Mouse (Mus musculus) neural tube, embryonic 12.5 days (tissue): ENCODE measurements around the gene Wdr44. TPM values are rescaled to one million over a fixed set of nuclear protein-coding genes. Genes with fewer than 3 reads are reported as not detected.
"Not testable (repeated sequence)": the region's sequence is repeated elsewhere in the genome, so short reads cannot be mapped to it uniquely, and the experiment has no call there.

Source experiments
- ATAC-seq: fragments of 200-750 bp; cut with Nextera tagmentation; 2 replicates; pipeline ENCODE4 v1.8.0; 2017; ENCODE audit warnings: low read depth, mild to moderate bottlenecking, moderate TSS enrichment, moderate library complexity; ENCODE audit not compliant: low FRiP score
- H3K27ac ChIP-seq: fragments of 300-500 bp; sonication (generic); 2 replicates; pipeline ENCODE4 v1.5.1; 2016
- H3K27me3 ChIP-seq: fragments of 300-500 bp; sonication (generic); replicated peaks from 2 replicates; pipeline ENCODE4 v1.6.1; 2016; ENCODE audit warnings: mild to moderate bottlenecking
- H3K36me3 ChIP-seq: fragments of 300-500 bp; sonication (generic); 2 replicates; pipeline ENCODE4 v1.6.1; 2016; ENCODE audit warnings: mild to moderate bottlenecking
- H3K4me1 ChIP-seq: fragments of 300-500 bp; sonication (generic); 2 replicates; pipeline ENCODE4 v1.6.1; 2016
- H3K4me2 ChIP-seq: fragments of 300-500 bp; sonication (generic); replicated peaks from 2 replicates; pipeline ENCODE4 v1.6.1; 2016; ENCODE audit warnings: mild to moderate bottlenecking
- H3K4me3 ChIP-seq: fragments of 300-500 bp; sonication (generic); 2 replicates; pipeline ENCODE4 v1.5.1; 2016
- H3K9ac ChIP-seq: fragments of 300-500 bp; sonication (generic); 2 replicates; pipeline ENCODE4 v1.6.1; 2016; ENCODE audit warnings: mild to moderate bottlenecking
- H3K9me3 ChIP-seq: fragments of 300-500 bp; sonication (generic); 2 replicates; pipeline ENCODE4 v1.6.1; 2016; ENCODE audit warnings: mild to moderate bottlenecking
- WGBS: fragments of 180-500 bp; shearing (Covaris S2); methylation state at CpG from one replicate; pipeline ENCODE4 v1.1.7; 2016; 5-methylcytosine and 5-hydroxymethylcytosine counted together
- polyA plus RNA-seq: library from polyadenylated mRNA; unstranded; fragments of >200 nt; fragmentation: Nextera tagmentation; extraction: Ambion mirVana; gene quantifications from 2 replicates; pipeline ENCODE4 v1.2.1, GENCODE M21; 2016

Gene Wdr44
- polyA plus RNA-seq, 1 experiment from 2014 or later: 11.9 TPM

GRCm38 (mm10) chrX:23699023-23699422, 6.2 kb downstream of the Wdr44 start:
- Histone ChIP-seq H3K27ac (no peak overlapping the region), H3K36me3 (no peaks in the 10 kb centered on the region), H3K4me3 (no peak overlapping the region), H3K4me1 (no peaks in the 10 kb centered on the region), H3K9ac (no peak overlapping the region), H3K9me3 (no peaks in the 10 kb centered on the region), H3K27me3 (no peaks in the 10 kb centered on the region), H3K4me2 (no peak overlapping the region)
- 96% methylated on average over 1 of the region's 1 CpGs for WGBS
- no peak for ATAC-seq

GRCm38 (mm10) chrX:23717247-23717646, 24.4 kb downstream of the Wdr44 start:
- WGBS: 91% methylated on average over 1 of the region's 1 CpGs
- no peak overlapping the region for H3K4me3 ChIP-seq
- no peaks in the 10 kb centered on the region for H3K4me1 ChIP-seq
- no peaks in the 10 kb centered on the region for H3K36me3 ChIP-seq
- H3K27me3 ChIP-seq: no peaks in the 10 kb centered on the region
- H3K4me2 ChIP-seq: no peak overlapping the region
- no peak for ATAC-seq
- H3K9ac ChIP-seq: no peak overlapping the region
- H3K27ac ChIP-seq: no peak overlapping the region
- H3K9me3 ChIP-seq: no peaks in the 10 kb centered on the region

GRCm38 (mm10) chrX:23727463-23727862, 34.6 kb downstream of the Wdr44 start:
- Histone ChIP-seq H3K36me3 (no peaks in the 10 kb centered on the region), H3K27me3 (no peaks in the 10 kb centered on the region), H3K9ac (no peak overlapping the region), H3K4me3 (no peak overlapping the region), H3K27ac (no peak overlapping the region), H3K4me1 (no peaks in the 10 kb centered on the region), H3K9me3 (no peaks in the 10 kb centered on the region), H3K4me2 (no peak overlapping the region)
- ATAC-seq: no peak
- WGBS: 70% methylated on average over 1 of the region's 1 CpGs

GRCm38 (mm10) chrX:23754671-23755070, 61.8 kb downstream of the Wdr44 start:
- no peaks in the 10 kb centered on the region for H3K27me3 ChIP-seq
- H3K4me2 ChIP-seq: no peak overlapping the region
- no peak for ATAC-seq
- H3K9ac ChIP-seq: no peak overlapping the region
- WGBS: 91% methylated on average over 1 of the region's 1 CpGs
- H3K4me3 ChIP-seq: no peak overlapping the region
- no peaks in the 10 kb centered on the region for H3K36me3 ChIP-seq
- H3K4me1 ChIP-seq: no peaks in the 10 kb centered on the region
- H3K27ac ChIP-seq: no peak overlapping the region
- H3K9me3 ChIP-seq: no peaks in the 10 kb centered on the region

GRCm38 (mm10) chrX:23767849-23768248, 75.0 kb downstream of the Wdr44 start:
- Histone ChIP-seq H3K4me1 (no peaks in the 10 kb centered on the region), H3K9me3 (no peaks in the 10 kb centered on the region), H3K27me3 (no peaks in the 10 kb centered on the region), H3K27ac (no peak overlapping the region), H3K36me3 (no peaks in the 10 kb centered on the region), H3K4me2 (no peak overlapping the region), H3K4me3 (no peak overlapping the region), H3K9ac (no peak overlapping the region)
- WGBS: 81% methylated on average over 1 of the region's 1 CpGs
- ATAC-seq: no peak

DNA sequence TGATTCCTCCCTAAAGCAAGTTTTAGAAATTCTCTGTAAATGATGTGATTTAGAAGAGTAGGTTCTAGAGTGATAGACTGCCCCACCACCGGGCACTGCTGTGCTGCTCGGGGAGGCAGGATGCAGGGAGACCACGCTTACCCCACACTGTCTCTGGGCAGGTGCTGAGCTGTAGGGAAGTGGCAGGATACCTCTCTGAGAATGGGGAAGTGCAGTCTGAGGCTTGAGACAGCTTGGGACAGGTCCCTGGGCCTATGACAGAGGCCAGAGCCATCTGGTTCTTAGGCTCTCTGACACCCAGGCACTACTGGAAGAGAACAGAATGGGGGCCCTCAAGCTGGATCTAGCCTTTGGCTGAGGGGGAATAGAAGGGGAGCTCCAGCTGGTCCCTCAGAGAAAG, 114.3 kb downstream of the Wdr44 start:
- no peak overlapping the region for H3K27ac ChIP-seq
- no peaks in the 10 kb centered on the region for H3K4me1 ChIP-seq
- no peaks in the 10 kb centered on the region for H3K27me3 ChIP-seq
- H3K9ac ChIP-seq: no peak overlapping the region
- no peak for ATAC-seq
- 90% methylated on average over 3 of the region's 3 CpGs for WGBS
- no peaks in the 10 kb centered on the region for H3K9me3 ChIP-seq
- H3K4me3 ChIP-seq: no peak overlapping the region
- no peaks in the 10 kb centered on the region for H3K36me3 ChIP-seq
- H3K4me2 ChIP-seq: no peak overlapping the region

- H3K4me1 ChIP-seq: no peaks in the 10 kb centered on the region
- H3K4me3 ChIP-seq: no peak overlapping the region
- H3K9ac ChIP-seq: no peak overlapping the region
- H3K9me3 ChIP-seq: no peaks in the 10 kb centered on the region
- 87% methylated on average over 2 of the region's 2 CpGs for WGBS
- ATAC-seq: no peak
- H3K36me3 ChIP-seq: no peaks in the 10 kb centered on the region
- no peaks in the 10 kb centered on the region for H3K27me3 ChIP-seq
- no peak overlapping the region for H3K27ac ChIP-seq
- no peak overlapping the region for H3K4me2 ChIP-seq
These were observed 117.5 kb downstream of the Wdr44 start for GRCm38 (mm10) chrX:23810365-23810764.

DNA sequence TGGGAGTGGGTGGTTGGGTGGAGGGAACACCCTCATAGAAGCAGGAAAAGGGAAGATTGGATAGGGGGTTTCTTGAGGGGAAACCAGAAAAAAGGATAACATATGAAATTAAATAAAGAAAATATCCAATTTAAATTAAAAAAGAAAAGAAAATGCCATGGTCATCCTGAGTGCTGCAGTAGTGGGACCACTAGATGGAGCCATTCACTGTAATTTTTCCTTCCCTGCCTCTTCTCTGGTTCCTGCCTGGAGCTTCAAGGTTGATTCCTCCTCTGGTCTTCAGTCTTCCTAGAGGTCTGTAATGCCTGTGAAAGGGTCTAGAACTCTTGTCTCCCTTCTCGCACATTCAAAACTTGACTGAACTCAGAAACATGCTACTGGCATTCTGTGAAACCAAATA, 120.4 kb downstream of the Wdr44 start:
- not testable (repeated sequence) for H3K36me3 ChIP-seq, H3K27me3 ChIP-seq, H3K9ac ChIP-seq, H3K4me3 ChIP-seq, H3K4me2 ChIP-seq, H3K4me1 ChIP-seq, H3K27ac ChIP-seq, H3K9me3 ChIP-seq, ATAC-seq
- 76% methylated on average over 1 of the region's 1 CpGs for WGBS

GRCm38 (mm10) chrX:23822885-23823284, 130.0 kb downstream of the Wdr44 start:
- ATAC-seq, H3K27ac ChIP-seq, H3K4me2 ChIP-seq, H3K27me3 ChIP-seq, H3K9ac ChIP-seq, H3K4me3 ChIP-seq, H3K9me3 ChIP-seq, H3K36me3 ChIP-seq, H3K4me1 ChIP-seq: not testable (repeated sequence)
- 85% methylated on average over 6 of the region's 6 CpGs for WGBS

DNA sequence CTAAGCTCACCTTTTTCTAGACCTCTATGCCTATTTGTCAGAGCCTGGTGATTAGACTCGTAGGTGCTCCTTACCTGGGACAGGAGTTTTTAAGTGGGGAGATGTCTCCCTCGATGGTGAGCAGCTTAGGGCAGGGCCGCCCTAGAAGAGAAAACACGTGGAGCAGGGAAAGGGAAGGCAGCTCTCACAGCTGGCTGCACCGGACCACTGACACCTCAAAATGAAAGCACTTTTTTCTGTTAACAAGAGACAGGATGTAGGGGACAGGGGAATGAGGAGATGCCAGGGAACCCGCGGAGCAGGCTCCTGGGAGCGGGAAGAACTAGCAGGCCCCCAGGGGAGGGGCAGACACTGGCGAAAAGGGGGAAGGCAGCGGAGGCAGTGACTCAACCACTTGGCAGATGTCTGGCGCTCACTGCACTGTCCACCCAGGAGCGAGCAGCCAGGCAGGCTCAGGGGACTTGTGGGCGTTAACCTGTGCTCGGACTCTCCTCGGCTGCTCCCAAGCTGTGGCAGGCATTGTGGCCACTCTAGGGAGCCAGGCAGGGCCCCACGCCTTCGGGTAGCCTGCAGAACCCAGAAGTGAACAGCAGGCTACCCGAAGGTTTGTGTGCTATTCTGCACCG, 130.7 kb downstream of the Wdr44 start:
- Histone ChIP-seq H3K27ac (no peak overlapping the region), H3K4me1 (no peaks in the 10 kb centered on the region), H3K4me2 (no peak overlapping the region), H3K9me3 (0 out of 2 replicates have a peak, but pooled peaks cover 4% of the 10 kb centered on the region), H3K27me3 (no peaks in the 10 kb centered on the region), H3K4me3 (no peak overlapping the region), H3K36me3 (no peaks in the 10 kb centered on the region), H3K9ac (no peak overlapping the region)
- no peak for ATAC-seq
- 65% methylated on average over 19 of the region's 19 CpGs for WGBS

DNA sequence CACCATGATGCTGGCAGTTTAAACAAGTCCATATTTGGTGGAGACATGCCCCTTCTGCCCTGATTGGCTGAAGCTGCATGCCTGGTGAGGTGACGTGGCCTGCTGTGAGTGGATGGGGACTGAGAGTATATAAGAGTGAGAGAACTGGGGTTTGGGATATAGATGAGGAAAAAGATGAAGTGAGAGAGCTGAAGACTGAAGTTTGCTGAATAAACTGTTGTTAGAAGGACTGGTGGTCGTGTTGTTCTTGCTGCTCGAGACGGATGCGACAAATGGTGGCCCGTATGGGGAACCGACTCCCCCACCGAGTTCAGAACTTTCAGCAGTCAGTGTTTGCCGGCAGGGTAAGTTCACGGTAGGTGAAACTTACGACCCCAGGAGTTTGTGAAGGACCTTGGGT, 140.9 kb downstream of the Wdr44 start:
- not testable (repeated sequence) for H3K9ac ChIP-seq
- WGBS: 90% methylated on average over 11 of the region's 11 CpGs

GRCm38 (mm10) chrX:23840921-23841320, 148.1 kb downstream of the Wdr44 start:
- Histone ChIP-seq H3K4me1 (no peaks in the 10 kb centered on the region), H3K9me3 (no peaks in the 10 kb centered on the region), H3K36me3 (no peaks in the 10 kb centered on the region), H3K27ac (no peak overlapping the region), H3K4me2 (no peak overlapping the region), H3K9ac (no peak overlapping the region), H3K27me3 (no peaks in the 10 kb centered on the region), H3K4me3 (no peak overlapping the region)
- WGBS: 81% methylated on average over 1 of the region's 1 CpGs
- no peak for ATAC-seq

More for the DNA sequence above, 140.9 kb downstream of the Wdr44 start:
- not testable (repeated sequence) for H3K27me3 ChIP-seq, ATAC-seq, H3K9me3 ChIP-seq, H3K4me1 ChIP-seq, H3K4me2 ChIP-seq, H3K27ac ChIP-seq, H3K36me3 ChIP-seq, H3K4me3 ChIP-seq
